Mouse (Mus musculus) hindbrain, embryonic 16.5 days (tissue): ENCODE measurements around the gene Rora. TPM values are rescaled to one million over a fixed set of nuclear protein-coding genes. Genes with fewer than 3 reads are reported as not detected.
A peak's percentile ranks its signal among the peaks of the same experiment; 100 is the strongest.

ENCODE experiments used
- ATAC-seq: fragments of 200-750 bp; cut with Nextera tagmentation; 2 replicates; pipeline ENCODE4 v1.8.0; 2017; ENCODE audit warnings: moderate TSS enrichment, moderate library complexity
- H3K27ac ChIP-seq: fragments of 300-500 bp; sonication (generic); 2 replicates; pipeline ENCODE4 v1.5.1; 2014; ENCODE audit warnings: low read depth, mild to moderate bottlenecking, control low read depth, low read length, moderate library complexity
- H3K27me3 ChIP-seq: fragments of 300-500 bp; sonication (generic); replicated peaks from 2 replicates; pipeline ENCODE4 v1.6.1; 2014; ENCODE audit warnings: low read length; ENCODE audit not compliant: control insufficient read depth, insufficient read depth
- H3K36me3 ChIP-seq: fragments of 300-500 bp; sonication (generic); 2 replicates; pipeline ENCODE4 v1.6.1; 2014; ENCODE audit warnings: mild to moderate bottlenecking, low read length, moderate library complexity, mixed read lengths; ENCODE audit not compliant: control insufficient read depth, insufficient read depth
- H3K4me1 ChIP-seq: fragments of 300-500 bp; sonication (generic); 2 replicates; pipeline ENCODE4 v1.6.1; 2014; ENCODE audit warnings: low read depth, low read length; ENCODE audit not compliant: control insufficient read depth, insufficient read depth
- H3K4me2 ChIP-seq: fragments of 300-500 bp; sonication (generic); 2 replicates; pipeline ENCODE4 v1.6.1; 2014; ENCODE audit warnings: mild to moderate bottlenecking, low read length, control low read depth, moderate library complexity
- H3K4me3 ChIP-seq: fragments of 300-500 bp; sonication (generic); 2 replicates; pipeline ENCODE4 v1.5.1; 2014; ENCODE audit warnings: mild to moderate bottlenecking, low read length, control low read depth, moderate library complexity
- H3K9ac ChIP-seq: fragments of 300-500 bp; sonication (generic); 2 replicates; pipeline ENCODE4 v1.6.1; 2014; ENCODE audit warnings: low read depth, mild to moderate bottlenecking, control low read depth, low read length, moderate library complexity
- H3K9me3 ChIP-seq: fragments of 300-500 bp; sonication (generic); 2 replicates; pipeline ENCODE4 v1.6.1; 2014; ENCODE audit warnings: mild to moderate bottlenecking, low read length, moderate library complexity; ENCODE audit not compliant: control insufficient read depth
- WGBS: fragments of 180-500 bp; shearing (Covaris S2); extraction: QIAGEN DNeasy Blood & Tissue Kit; methylation state at CpG from one replicate; pipeline ENCODE4 v1.1.7; 2014; 5-methylcytosine and 5-hydroxymethylcytosine counted together
- polyA plus RNA-seq: library from polyadenylated mRNA; unstranded; fragments of >200 nt; fragmentation: Nextera tagmentation; extraction: Ambion mirVana; gene quantifications from 2 replicates; pipeline ENCODE4 v1.2.1, GENCODE M21; 2015

The Rora gene
- polyA plus RNA-seq, 1 experiment from 2014 or later = 38.3 TPM

- Histone ChIP-seq H3K4me3 (no peak overlapping the region), H3K9me3 (no peaks in the 10 kb centered on the region; the same call in 1 of the 2 replicates), H3K9ac (no peak overlapping the region), H3K27me3 (no peaks in the 10 kb centered on the region), H3K4me1 (no peaks in the 10 kb centered on the region), H3K27ac (no peak overlapping the region), H3K36me3 (no peaks in the 10 kb centered on the region), H3K4me2 (no peak overlapping the region)
- 68% methylated on average over 11 of the region's 11 CpGs for WGBS
- no peak for ATAC-seq
Observed at GRCm38 (mm10) chr9:68727166-68727855, 73.7 kb downstream of the Rora start.

GRCm38 (mm10) chr9:68731438-68731837, 77.9 kb downstream of the Rora start:
- no peak for ATAC-seq
- WGBS = 37% methylated on average over 1 of the region's 1 CpGs
- no peak overlapping the region for H3K4me3 ChIP-seq
- no peak overlapping the region for H3K27ac ChIP-seq
- no peaks in the 10 kb centered on the region; the same call in 1 of the 2 replicates for H3K9me3 ChIP-seq
- H3K9ac ChIP-seq = no peak overlapping the region
- H3K27me3 ChIP-seq = no peaks in the 10 kb centered on the region
- H3K4me2 ChIP-seq = no peak overlapping the region
- no peaks in the 10 kb centered on the region for H3K36me3 ChIP-seq
- no peaks in the 10 kb centered on the region; the same call in 1 of the 2 replicates for H3K4me1 ChIP-seq

GRCm38 (mm10) chr9:68732929-68733328, 79.3 kb downstream of the Rora start:
- Histone ChIP-seq H3K27me3 (no peaks in the 10 kb centered on the region), H3K4me1 (peaks cover 4% of the 10 kb centered on the region; the same call in 1 of the 2 replicates), H3K36me3 (no peaks in the 10 kb centered on the region), H3K27ac (no peak overlapping the region), H3K4me3 (no peak overlapping the region), H3K9ac (no peak overlapping the region), H3K9me3 (no peaks in the 10 kb centered on the region; the same call in 1 of the 2 replicates), H3K4me2 (no peak overlapping the region)
- ATAC-seq = no peak
- 75% methylated on average over 4 of the region's 4 CpGs for WGBS

GRCm38 (mm10) chr9:68735886-68736285, 82.3 kb downstream of the Rora start:
- 88% methylated on average over 5 of the region's 5 CpGs for WGBS
- Histone ChIP-seq H3K27me3 (no peaks in the 10 kb centered on the region), H3K4me3 (no peak overlapping the region), H3K9ac (no peak overlapping the region), H3K36me3 (no peaks in the 10 kb centered on the region), H3K4me1 (peaks cover 4% of the 10 kb centered on the region; the same call in 1 of the 2 replicates), H3K9me3 (no peaks in the 10 kb centered on the region; the same call in 1 of the 2 replicates), H3K27ac (no peak overlapping the region), H3K4me2 (no peak overlapping the region)
- no peak for ATAC-seq

- H3K4me1 ChIP-seq = peaks cover 4% of the 10 kb centered on the region; the same call in 1 of the 2 replicates
- H3K27me3 ChIP-seq = no peaks in the 10 kb centered on the region
- H3K4me3 ChIP-seq = no peak overlapping the region
- no peak overlapping the region for H3K9ac ChIP-seq
- whole genome bisulfite sequencing = 46% methylated on average over 9 of the region's 9 CpGs
- no peak overlapping the region for H3K27ac ChIP-seq
- ATAC-seq = peak; percentile 61; the same call in 1 of the 2 replicates
- H3K9me3 ChIP-seq = no peaks in the 10 kb centered on the region; the same call in 1 of the 2 replicates
- no peak overlapping the region for H3K4me2 ChIP-seq
- H3K36me3 ChIP-seq = no peaks in the 10 kb centered on the region
Observed at GRCm38 (mm10) chr9:68737197-68737736, 83.7 kb downstream of the Rora start.

- Histone ChIP-seq H3K4me1 (no peaks in the 10 kb centered on the region), H3K27ac (no peak overlapping the region), H3K9ac (no peak overlapping the region), H3K9me3 (no peaks in the 10 kb centered on the region), H3K27me3 (no peaks in the 10 kb centered on the region), H3K36me3 (no peaks in the 10 kb centered on the region), H3K4me2 (no peak overlapping the region), H3K4me3 (no peak overlapping the region)
- 78% methylated on average over 11 of the region's 11 CpGs for WGBS
- no peak for ATAC-seq
Observed at GRCm38 (mm10) chr9:68745931-68746646, 92.5 kb downstream of the Rora start.

- H3K4me2 ChIP-seq = no peak overlapping the region
- no peak overlapping the region for H3K27ac ChIP-seq
- no peaks in the 10 kb centered on the region for H3K36me3 ChIP-seq
- H3K9ac ChIP-seq = no peak overlapping the region
- WGBS = 40% methylated on average over 2 of the region's 2 CpGs
- no peaks in the 10 kb centered on the region for H3K9me3 ChIP-seq
- no peak overlapping the region for H3K4me3 ChIP-seq
- H3K4me1 ChIP-seq = peaks cover 18% of the 10 kb centered on the region
- H3K27me3 ChIP-seq = no peaks in the 10 kb centered on the region
- ATAC-seq = no peak
Observed at GRCm38 (mm10) chr9:68756976-68757375, 103.4 kb downstream of the Rora start.

GRCm38 (mm10) chr9:68759324-68759723, 105.7 kb downstream of the Rora start:
- H3K9me3 ChIP-seq = no peaks in the 10 kb centered on the region
- ATAC-seq = no peak
- no peaks in the 10 kb centered on the region for H3K27me3 ChIP-seq
- no peaks in the 10 kb centered on the region for H3K36me3 ChIP-seq
- H3K9ac ChIP-seq = no peak overlapping the region
- H3K27ac ChIP-seq = no peak overlapping the region
- 74% methylated on average over 8 of the region's 8 CpGs for WGBS
- no peak overlapping the region for H3K4me3 ChIP-seq
- H3K4me2 ChIP-seq = no peak overlapping the region
- H3K4me1 ChIP-seq = peaks cover 18% of the 10 kb centered on the region

GRCm38 (mm10) chr9:68760329-68760728, 106.7 kb downstream of the Rora start:
- no peak for ATAC-seq

More at GRCm38 (mm10) chr9:68760329-68760728, 106.7 kb downstream of the Rora start:
- Histone ChIP-seq H3K27ac (no peak overlapping the region), H3K4me3 (no peak overlapping the region), H3K36me3 (no peaks in the 10 kb centered on the region), H3K9ac (no peak overlapping the region), H3K9me3 (no peaks in the 10 kb centered on the region), H3K4me1 (peaks cover 13% of the 10 kb centered on the region), H3K4me2 (no peak overlapping the region), H3K27me3 (no peaks in the 10 kb centered on the region)
- WGBS = 70% methylated on average over 4 of the region's 4 CpGs
